9 mouse cellular contexts compared by ENCODE assay signal in genomic region chr6:85295384-85296167, GRCm38 (mm10). TPM values are rescaled to one million over a fixed set of nuclear protein-coding genes. Genes with fewer than 3 reads are reported as not detected.
DNase-seq lines count a peak whose midpoint lies in the region; ATAC-seq lines count a peak whose summit lies in the region.
"Had no signal": no experiment of that assay in that cellular context is flagged by ENCODE, and none has a peak within 500 bp of the region (broad histone marks: within the 10 kb centered on the region; RNA-seq: fewer than 3 reads in every experiment).

No protein-coding gene starts in this region.

- WGBS in midbrain, embryonic 14.5 days, result 71% methylated on average over 7 of the region's 7 CpGs
- 71% methylated on average over 7 of the region's 7 CpGs for WGBS in midbrain, embryonic 13.5 days
- WGBS in kidney, embryonic 16.5 days, result 63% methylated on average over 7 of the region's 7 CpGs

- no peak overlapping the region for H3K4me2 ChIP-seq in midbrain, embryonic 14.5 days (ENCODE audit: low read length)
- no peak overlapping the region for H3K4me2 ChIP-seq in midbrain, embryonic 13.5 days (replicated peaks)
- H3K4me2 ChIP-seq in kidney, embryonic 16.5 days (replicated peaks; ENCODE audit: low read depth, low read length), result no peak overlapping the region
- H3K4me2 ChIP-seq: limb, embryonic 12.5 days had no signal

- no peak overlapping the region for H3K27ac ChIP-seq in midbrain, embryonic 14.5 days (replicated peaks; ENCODE audit: low read depth, low read length)
- no peak overlapping the region for H3K27ac ChIP-seq in midbrain, embryonic 13.5 days
- H3K27ac ChIP-seq in kidney, embryonic 16.5 days (ENCODE audit: low read length), result peak overlapping the region; percentile 9; the same call in 1 of the 2 replicates
- H3K27ac ChIP-seq: limb, embryonic 12.5 days had no signal

- peak; percentile 27 for DNase-seq in midbrain, embryonic 14.5 days
- DNase-seq in adrenal gland, adult 18-20 months (ENCODE audit: low spot score in 2 of 2), result peak; percentile 22 to 51
- peak; percentile 45 to 48 for DNase-seq in cerebellum, postnatal 36 days
- DNase-seq in heart, adult 9 months (ENCODE audit: low spot score in 2 of 2), result peak; percentile 43 to 47
- peak; percentile 34 for DNase-seq in ovary, postnatal 10 days (ENCODE audit: low spot score)
- no peak for DNase-seq in frontal cortex, postnatal 25 days (ENCODE audit: low spot score in 2 of 2)

- H3K4me3 ChIP-seq in midbrain, embryonic 14.5 days (replicated peaks; ENCODE audit: low read depth, low read length), result no peak overlapping the region
- H3K4me3 ChIP-seq in midbrain, embryonic 13.5 days (replicated peaks), result no peak overlapping the region
- no peak overlapping the region for H3K4me3 ChIP-seq in kidney, embryonic 16.5 days (ENCODE audit: low read length)
- H3K4me3 ChIP-seq: limb, embryonic 12.5 days had no signal

- no peak overlapping the region for H3K9ac ChIP-seq in midbrain, embryonic 14.5 days (replicated peaks; ENCODE audit: low read length)
- H3K9ac ChIP-seq in midbrain, embryonic 13.5 days (replicated peaks), result no peak overlapping the region
- no peak overlapping the region for H3K9ac ChIP-seq in kidney, embryonic 16.5 days (replicated peaks; ENCODE audit: low read length)
- H3K9ac ChIP-seq: limb, embryonic 12.5 days had no signal

- no peak for ATAC-seq in midbrain, embryonic 14.5 days (ENCODE audit: low FRiP score, low TSS enrichment)
- ATAC-seq in midbrain, embryonic 13.5 days, result no peak
- peak; percentile 82 for ATAC-seq in kidney, embryonic 16.5 days (ENCODE audit: low FRiP score, low TSS enrichment)

- no peaks in the 10 kb centered on the region for H3K36me3 ChIP-seq in midbrain, embryonic 14.5 days (ENCODE audit: control insufficient read depth, insufficient read depth, low read length)
- no peaks in the 10 kb centered on the region for H3K36me3 ChIP-seq in midbrain, embryonic 13.5 days
- H3K36me3 ChIP-seq in kidney, embryonic 16.5 days (ENCODE audit: insufficient read depth, low read length), result 0 out of 2 replicates have a peak, but pooled peaks cover 3% of the 10 kb centered on the region
- H3K36me3 ChIP-seq: limb, embryonic 12.5 days had no signal

- H3K9me3 ChIP-seq in midbrain, embryonic 14.5 days (ENCODE audit: control insufficient read depth, low read length), result no peaks in the 10 kb centered on the region; the same call in 1 of the 2 replicates
- H3K9me3 ChIP-seq in midbrain, embryonic 13.5 days, result no peaks in the 10 kb centered on the region
- H3K9me3 ChIP-seq in kidney, embryonic 16.5 days (ENCODE audit: low read length), result 0 out of 2 replicates have a peak, but pooled peaks cover 5% of the 10 kb centered on the region

- H3K4me1 ChIP-seq in midbrain, embryonic 14.5 days (ENCODE audit: control insufficient read depth, insufficient read depth, low read length), result 0 out of 2 replicates have a peak, but pooled peaks cover 5% of the 10 kb centered on the region
- H3K4me1 ChIP-seq in midbrain, embryonic 13.5 days (replicated peaks), result peaks cover 22% of the 10 kb centered on the region
- H3K4me1 ChIP-seq in kidney, embryonic 16.5 days (ENCODE audit: insufficient read depth, low read length), result peaks cover 12% of the 10 kb centered on the region

- H3K27me3 ChIP-seq in midbrain, embryonic 14.5 days (ENCODE audit: control insufficient read depth, insufficient read depth, low read length), result no peaks in the 10 kb centered on the region
- H3K27me3 ChIP-seq in midbrain, embryonic 13.5 days, result no peaks in the 10 kb centered on the region
- no peaks in the 10 kb centered on the region for H3K27me3 ChIP-seq in kidney, embryonic 16.5 days (ENCODE audit: insufficient read depth, low read length)
- H3K27me3 ChIP-seq: limb, embryonic 12.5 days had no signal

RNA-seq across cellular contexts. Expression of gene Sfxn5, which starts 37.6 kb away (rescaled TPM):
- polyA plus RNA-seq in midbrain, embryonic 14.5 days (2014; fragmentation: Nextera tagmentation; extraction: Ambion mirVana), result 15.6 and 24.0 TPM in 2 replicates
- polyA plus RNA-seq in midbrain, embryonic 13.5 days (2015; fragmentation: Nextera tagmentation; extraction: Ambion mirVana), result 12.6 and 13.4 TPM in 2 replicates
- 10 to 100 TPM; 20.0 to 35.9 TPM for total RNA-seq in adrenal gland, adult 18-20 months (2021)
- 9.2 and 13.8 TPM in 2 replicates for polyA plus RNA-seq in kidney, embryonic 16.5 days (2015; fragmentation: Nextera tagmentation; extraction: Ambion mirVana)

Comparison
In these comparisons a context has a peak if more than half of its experiments do, and no peak if none do; other contexts are left out.
1. DNase-seq: peak in midbrain, embryonic 14.5 days (single experiment), adrenal gland, adult 18-20 months (2 of 2), cerebellum, postnatal 36 days (2 of 2), heart, adult 9 months (2 of 2) and ovary, postnatal 10 days (single experiment); none in frontal cortex, postnatal 25 days (0 of 2).